Mouse (Mus musculus): Measurements from ENCODE around the gene Olfr1472. TPM values are rescaled to one million over a fixed set of nuclear protein-coding genes. Genes with fewer than 3 reads are reported as not detected.

Olfr1472 gene
- polyA plus RNA-seq (2017; shearing (Covaris generic)), result not detected

GRCm38 (mm10) chr19:13455986-13456385 is at the start of gene Olfr1472:
Gene Olfr1472, minus strand, starts transcription at chr19:13456086.

GRCm38 (mm10) chr19:13500246-13500645 is 44.4 kb upstream of the Olfr1472 start, which contains the start of gene Olfr1477:
Gene Olfr1477, plus strand, starts transcription at chr19:13500546.

GRCm38 (mm10) chr19:13480096-13480495 is 24.2 kb upstream of the Olfr1472 start, which contains the start of gene Olfr1475:
Gene Olfr1475, minus strand, starts transcription at chr19:13480196.

GRCm38 (mm10) chr19:13469265-13469664 is 13.4 kb upstream of the Olfr1472 start, which contains the start of gene Olfr1474:
Gene Olfr1474, plus strand, starts transcription at chr19:13469565.

DNA sequence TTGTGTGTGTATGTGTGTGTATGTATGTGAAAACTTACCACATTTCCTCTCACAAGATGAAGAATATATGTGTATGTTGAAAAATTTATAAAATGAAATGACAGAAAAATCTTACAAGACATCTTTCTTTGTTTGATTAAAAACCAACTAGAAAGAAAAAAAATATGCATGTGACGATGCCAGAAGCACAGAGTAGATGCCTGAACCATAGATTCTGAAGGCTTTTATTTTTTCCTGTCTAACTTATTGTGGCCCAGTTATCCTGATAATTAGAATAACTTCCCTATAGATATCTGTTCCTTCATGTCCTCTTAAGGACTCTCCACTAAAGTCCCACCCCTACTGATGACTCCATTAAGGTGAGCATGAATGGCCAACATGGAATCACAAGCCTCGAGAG is 12.8 kb downstream of the Olfr1472 start, which contains the start of gene Olfr1471:
Gene Olfr1471 (plus strand): TSS at position 301 of the 400 bp plus-strand sequence.

DNA sequence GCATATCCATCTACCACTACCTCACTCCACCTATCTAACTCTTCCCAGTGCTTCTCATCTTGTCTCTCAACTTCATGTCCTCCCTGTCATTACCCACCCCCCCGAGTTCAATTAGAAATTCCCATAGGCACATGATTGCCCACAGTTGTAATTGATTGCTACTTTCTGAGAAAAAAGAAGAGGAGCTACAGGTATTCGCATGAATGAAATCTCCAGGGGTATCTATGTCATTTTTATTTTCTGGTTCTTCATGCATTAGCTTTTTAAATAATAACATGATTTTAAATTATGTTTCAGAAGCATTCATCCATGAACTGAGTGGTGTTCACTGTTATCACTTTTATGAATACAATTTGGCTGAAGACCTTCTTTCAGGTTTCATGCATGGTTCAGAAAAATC is 48.3 kb downstream of the Olfr1472 start, which contains the start of gene Olfr1469:
Gene Olfr1469 (plus strand): TSS at position 301 of the 400 bp plus-strand sequence.

Other genes with a start within 250 kb of the Olfr1472 start
- not detected for gene Olfr1463, start 224.8 kb downstream of the Olfr1472 start, polyA plus RNA-seq (2017; shearing (Covaris generic))
- not detected for gene Olfr1465, start 140.5 kb downstream of the Olfr1472 start, polyA plus RNA-seq (2017; shearing (Covaris generic))
- not detected for gene Olfr1466, start 117.2 kb downstream of the Olfr1472 start, polyA plus RNA-seq (2017; shearing (Covaris generic))
- gene Olfr1467, start 93.8 kb downstream of the Olfr1472 start, polyA plus RNA-seq (2017; shearing (Covaris generic)), result not detected
- not detected for gene Olfr1469, start 48.2 kb downstream of the Olfr1472 start, polyA plus RNA-seq (2017; shearing (Covaris generic))
- 0.11 TPM for gene Olfr1471, start 12.7 kb downstream of the Olfr1472 start, polyA plus RNA-seq (2017; shearing (Covaris generic))
- not detected for gene Olfr1474, start 13.5 kb upstream of the Olfr1472 start, polyA plus RNA-seq (2017; shearing (Covaris generic))
- not detected for gene Olfr1475, start 24.1 kb upstream of the Olfr1472 start, polyA plus RNA-seq (2017; shearing (Covaris generic))
- not detected for gene Olfr1477, start 44.5 kb upstream of the Olfr1472 start, polyA plus RNA-seq (2017; shearing (Covaris generic))
- not detected for gene Olfr1480, start 71.8 kb upstream of the Olfr1472 start, polyA plus RNA-seq (2017; shearing (Covaris generic))
- not detected for gene Olfr1484, start 127.4 kb upstream of the Olfr1472 start, polyA plus RNA-seq (2017; shearing (Covaris generic))
- not detected for gene Olfr1487, start 161.3 kb upstream of the Olfr1472 start, polyA plus RNA-seq (2017; shearing (Covaris generic))
- gene Olfr1489, start 175.5 kb upstream of the Olfr1472 start, polyA plus RNA-seq (2017; shearing (Covaris generic)), result not detected
- gene Olfr1490, start 195.0 kb upstream of the Olfr1472 start, polyA plus RNA-seq (2017; shearing (Covaris generic)), result not detected
- not detected for gene Olfr1491, start 241.2 kb upstream of the Olfr1472 start, polyA plus RNA-seq (2017; shearing (Covaris generic))

All from CD4-positive, CD25-positive, alpha-beta regulatory T cell, adult 9 weeks (primary cell).